Mouse (Mus musculus): Measurements from ENCODE around the gene Dock1. TPM values are rescaled to one million over a fixed set of nuclear protein-coding genes. Genes with fewer than 3 reads are reported as not detected.

Gene Dock1
- polyA plus RNA-seq, 1 experiment from 2014 or later = 7.9 TPM

GRCm38 (mm10) chr7:135086556-135086955 is 416.1 kb downstream of the Dock1 start:
- H3K9me3 ChIP-seq (replicated peaks; ENCODE audit: control insufficient read depth, low read length) = no peaks in the 10 kb centered on the region
- no peak overlapping the region for H3K4me2 ChIP-seq (ENCODE audit: low read length)
- no peak for ATAC-seq
- no peak for DNase-seq (ENCODE audit: low spot score)
- no peak overlapping the region for H3K27ac ChIP-seq (ENCODE audit: low read depth, low read length)
- no peaks in the 10 kb centered on the region for H3K27me3 ChIP-seq (replicated peaks; ENCODE audit: control insufficient read depth, insufficient read depth, low read length)
- 90% methylated on average over 5 of the region's 5 CpGs for WGBS
- no peak overlapping the region for H3K9ac ChIP-seq (ENCODE audit: low read length)
- no peaks in the 10 kb centered on the region for H3K36me3 ChIP-seq (ENCODE audit: control insufficient read depth, insufficient read depth, low read length)
- H3K4me3 ChIP-seq (ENCODE audit: low read depth, low read length) = no peak overlapping the region
- H3K4me1 ChIP-seq (ENCODE audit: control insufficient read depth, insufficient read depth, low read length) = no peaks in the 10 kb centered on the region

- WGBS = 88% methylated on average over 4 of the region's 4 CpGs
- Histone ChIP-seq H3K4me1 (ENCODE audit: control insufficient read depth, insufficient read depth, low read length) (no peaks in the 10 kb centered on the region), H3K4me3 (ENCODE audit: low read depth, low read length) (no peak overlapping the region), H3K9me3 (replicated peaks; ENCODE audit: control insufficient read depth, low read length) (no peaks in the 10 kb centered on the region), H3K27ac (ENCODE audit: low read depth, low read length) (no peak overlapping the region), H3K36me3 (ENCODE audit: control insufficient read depth, insufficient read depth, low read length) (no peaks in the 10 kb centered on the region), H3K27me3 (replicated peaks; ENCODE audit: control insufficient read depth, insufficient read depth, low read length) (no peaks in the 10 kb centered on the region), H3K9ac (ENCODE audit: low read length) (no peak overlapping the region), H3K4me2 (ENCODE audit: low read length) (no peak overlapping the region)
- ATAC-seq (no peak), DNase-seq (ENCODE audit: low spot score) (no peak)
These were observed 419.2 kb downstream of the Dock1 start for GRCm38 (mm10) chr7:135089626-135090025.

GRCm38 (mm10) chr7:135093851-135094250 is 423.4 kb downstream of the Dock1 start:
- WGBS = 88% methylated on average over 2 of the region's 2 CpGs
- Histone ChIP-seq H3K4me1 (ENCODE audit: control insufficient read depth, insufficient read depth, low read length) (no peaks in the 10 kb centered on the region), H3K4me2 (ENCODE audit: low read length) (no peak overlapping the region), H3K27ac (ENCODE audit: low read depth, low read length) (no peak overlapping the region), H3K36me3 (ENCODE audit: control insufficient read depth, insufficient read depth, low read length) (no peaks in the 10 kb centered on the region), H3K9me3 (replicated peaks; ENCODE audit: control insufficient read depth, low read length) (no peaks in the 10 kb centered on the region), H3K4me3 (ENCODE audit: low read depth, low read length) (no peak overlapping the region), H3K27me3 (replicated peaks; ENCODE audit: control insufficient read depth, insufficient read depth, low read length) (no peaks in the 10 kb centered on the region), H3K9ac (ENCODE audit: low read length) (no peak overlapping the region)
- no peak for ATAC-seq
- DNase-seq (ENCODE audit: low spot score) = no peak

GRCm38 (mm10) chr7:135101921-135102320 is 431.5 kb downstream of the Dock1 start:
- Histone ChIP-seq H3K27me3 (replicated peaks; ENCODE audit: control insufficient read depth, insufficient read depth, low read length) (no peaks in the 10 kb centered on the region), H3K27ac (ENCODE audit: low read depth, low read length) (no peak overlapping the region), H3K4me1 (ENCODE audit: control insufficient read depth, insufficient read depth, low read length) (0 out of 2 replicates have a peak, but pooled peaks cover 2% of the 10 kb centered on the region), H3K9ac (ENCODE audit: low read length) (no peak overlapping the region), H3K36me3 (ENCODE audit: control insufficient read depth, insufficient read depth, low read length) (no peaks in the 10 kb centered on the region), H3K4me3 (ENCODE audit: low read depth, low read length) (no peak overlapping the region), H3K4me2 (ENCODE audit: low read length) (no peak overlapping the region), H3K9me3 (replicated peaks; ENCODE audit: control insufficient read depth, low read length) (no peaks in the 10 kb centered on the region)
- whole genome bisulfite sequencing = 91% methylated on average over 7 of the region's 7 CpGs
- ATAC-seq (no peak), DNase-seq (ENCODE audit: low spot score) (no peak)

GRCm38 (mm10) chr7:135106536-135106935 is 436.1 kb downstream of the Dock1 start:
- 51% methylated on average over 3 of the region's 3 CpGs for WGBS
- ATAC-seq (no peak), DNase-seq (ENCODE audit: low spot score) (peak; percentile 46)

GRCm38 (mm10) chr7:135110307-135110706 is 439.9 kb downstream of the Dock1 start:
- 95% methylated on average over 1 of the region's 1 CpGs for WGBS
- H3K27ac ChIP-seq (ENCODE audit: low read depth, low read length) = no peak overlapping the region
- H3K9ac ChIP-seq (ENCODE audit: low read length) = no peak overlapping the region
- no peak overlapping the region for H3K4me2 ChIP-seq (ENCODE audit: low read length)
- 0 out of 2 replicates have a peak, but pooled peaks cover 2% of the 10 kb centered on the region for H3K4me1 ChIP-seq (ENCODE audit: control insufficient read depth, insufficient read depth, low read length)
- ATAC-seq = no peak
- no peak overlapping the region for H3K4me3 ChIP-seq (ENCODE audit: low read depth, low read length)
- H3K9me3 ChIP-seq (replicated peaks; ENCODE audit: control insufficient read depth, low read length) = no peaks in the 10 kb centered on the region
- no peaks in the 10 kb centered on the region for H3K27me3 ChIP-seq (replicated peaks; ENCODE audit: control insufficient read depth, insufficient read depth, low read length)
- no peaks in the 10 kb centered on the region for H3K36me3 ChIP-seq (ENCODE audit: control insufficient read depth, insufficient read depth, low read length)
- DNase-seq (ENCODE audit: low spot score) = no peak

More at GRCm38 (mm10) chr7:135106536-135106935, 436.1 kb downstream of the Dock1 start:
- Histone ChIP-seq H3K9me3 (replicated peaks; ENCODE audit: control insufficient read depth, low read length) (no peaks in the 10 kb centered on the region), H3K9ac (ENCODE audit: low read length) (no peak overlapping the region), H3K36me3 (ENCODE audit: control insufficient read depth, insufficient read depth, low read length) (no peaks in the 10 kb centered on the region), H3K4me2 (ENCODE audit: low read length) (no peak overlapping the region), H3K4me1 (ENCODE audit: control insufficient read depth, insufficient read depth, low read length) (0 out of 2 replicates have a peak, but pooled peaks cover 2% of the 10 kb centered on the region), H3K4me3 (ENCODE audit: low read depth, low read length) (no peak overlapping the region), H3K27me3 (replicated peaks; ENCODE audit: control insufficient read depth, insufficient read depth, low read length) (no peaks in the 10 kb centered on the region), H3K27ac (ENCODE audit: low read depth, low read length) (no peak overlapping the region)

GRCm38 (mm10) chr7:135125296-135126065 is 455.0 kb downstream of the Dock1 start:
- H3K36me3 ChIP-seq (ENCODE audit: control insufficient read depth, insufficient read depth, low read length) = no peaks in the 10 kb centered on the region
- no peak overlapping the region for H3K4me3 ChIP-seq (ENCODE audit: low read depth, low read length)
- H3K9me3 ChIP-seq (replicated peaks; ENCODE audit: control insufficient read depth, low read length) = no peaks in the 10 kb centered on the region
- H3K9ac ChIP-seq (ENCODE audit: low read length) = no peak overlapping the region
- DNase-seq (ENCODE audit: low spot score) = no peak
- peaks cover 5% of the 10 kb centered on the region; the same call in 1 of the 2 replicates for H3K4me1 ChIP-seq (ENCODE audit: control insufficient read depth, insufficient read depth, low read length)
- no peak for ATAC-seq
- no peak overlapping the region for H3K4me2 ChIP-seq (ENCODE audit: low read length)
- H3K27ac ChIP-seq (ENCODE audit: low read depth, low read length) = peak overlapping the region; percentile 31; the same call in 1 of the 2 replicates
- 89% methylated on average over 10 of the region's 10 CpGs for WGBS
- H3K27me3 ChIP-seq (replicated peaks; ENCODE audit: control insufficient read depth, insufficient read depth, low read length) = no peaks in the 10 kb centered on the region

- H3K4me2 ChIP-seq (ENCODE audit: low read length) = no peak overlapping the region
- H3K9me3 ChIP-seq (replicated peaks; ENCODE audit: control insufficient read depth, low read length) = no peaks in the 10 kb centered on the region
- no peak overlapping the region for H3K4me3 ChIP-seq (ENCODE audit: low read depth, low read length)
- 90% methylated on average over 4 of the region's 4 CpGs for WGBS
- H3K9ac ChIP-seq (ENCODE audit: low read length) = no peak overlapping the region
- no peaks in the 10 kb centered on the region for H3K4me1 ChIP-seq (ENCODE audit: control insufficient read depth, insufficient read depth, low read length)
- no peaks in the 10 kb centered on the region for H3K27me3 ChIP-seq (replicated peaks; ENCODE audit: control insufficient read depth, insufficient read depth, low read length)
- no peak for ATAC-seq
- H3K27ac ChIP-seq (ENCODE audit: low read depth, low read length) = no peak overlapping the region
- DNase-seq (ENCODE audit: low spot score) = no peak
- H3K36me3 ChIP-seq (ENCODE audit: control insufficient read depth, insufficient read depth, low read length) = no peaks in the 10 kb centered on the region
These were observed 462.0 kb downstream of the Dock1 start for GRCm38 (mm10) chr7:135132461-135132860.

GRCm38 (mm10) chr7:135134619-135135018 is 464.2 kb downstream of the Dock1 start:
- H3K27me3 ChIP-seq (replicated peaks; ENCODE audit: control insufficient read depth, insufficient read depth, low read length) = no peaks in the 10 kb centered on the region
- H3K9ac ChIP-seq (ENCODE audit: low read length) = no peak overlapping the region
- H3K4me2 ChIP-seq (ENCODE audit: low read length) = no peak overlapping the region
- H3K36me3 ChIP-seq (ENCODE audit: control insufficient read depth, insufficient read depth, low read length) = no peaks in the 10 kb centered on the region
- H3K27ac ChIP-seq (ENCODE audit: low read depth, low read length) = no peak overlapping the region
- DNase-seq (ENCODE audit: low spot score) = peak; percentile 12
- no peak overlapping the region for H3K4me3 ChIP-seq (ENCODE audit: low read depth, low read length)
- ATAC-seq = no peak
- no peaks in the 10 kb centered on the region for H3K9me3 ChIP-seq (replicated peaks; ENCODE audit: control insufficient read depth, low read length)
- no peaks in the 10 kb centered on the region; the same call in 1 of the 2 replicates for H3K4me1 ChIP-seq (ENCODE audit: control insufficient read depth, insufficient read depth, low read length)
- WGBS = 52% methylated on average over 12 of the region's 12 CpGs

Data from forebrain, embryonic 14.5 days (tissue).